Mouse (Mus musculus) cerebellum, adult 18-20 months (tissue): ENCODE measurements at regions not wholly inside any gene's neighbourhood (a gene's known extent, or its start where the extent isn't known, plus 50 kb on each side); places are given as distances from the start of the nearest gene placed in this dataset.

ENCODE experiments used
- DNase-seq, 2 experiments: peaks; one replicate each; pipeline ENCODE4 v3.0.0; 2021

DNA sequence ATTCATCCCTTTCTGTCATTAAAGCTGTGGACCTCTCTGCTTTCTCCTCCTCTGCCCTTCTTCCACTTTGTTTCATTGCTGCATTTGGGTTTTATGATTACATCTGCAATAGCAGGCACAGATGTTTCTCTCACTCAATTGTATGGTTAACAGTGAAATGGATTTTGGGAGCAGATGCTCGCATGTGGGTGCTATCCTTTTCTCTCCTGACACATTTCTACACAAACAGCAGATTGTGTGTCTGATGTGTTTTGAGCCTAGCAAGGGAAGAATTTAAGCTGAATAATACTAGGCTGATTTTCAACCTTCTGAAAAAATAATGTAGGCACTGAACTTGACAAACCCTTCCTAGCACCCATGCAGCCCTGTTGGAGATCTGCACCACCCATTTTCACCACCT lies 56.9 kb upstream of the Ldoc1 start:
- DNase-seq, result no peak

GRCm38 (mm10) chrX:61653077-61653476 lies 56.2 kb upstream of the Ldoc1 start:
- DNase-seq, result peak; percentile 27 to 28
